Mouse (Mus musculus) cerebellum, adult 8-10 months (tissue): Measurements from ENCODE around the gene Mcub.

Experiments used
- DNase-seq: peaks from one replicate; pipeline ENCODE4 v3.0.0; 2022

Gene Mcub

DNA sequence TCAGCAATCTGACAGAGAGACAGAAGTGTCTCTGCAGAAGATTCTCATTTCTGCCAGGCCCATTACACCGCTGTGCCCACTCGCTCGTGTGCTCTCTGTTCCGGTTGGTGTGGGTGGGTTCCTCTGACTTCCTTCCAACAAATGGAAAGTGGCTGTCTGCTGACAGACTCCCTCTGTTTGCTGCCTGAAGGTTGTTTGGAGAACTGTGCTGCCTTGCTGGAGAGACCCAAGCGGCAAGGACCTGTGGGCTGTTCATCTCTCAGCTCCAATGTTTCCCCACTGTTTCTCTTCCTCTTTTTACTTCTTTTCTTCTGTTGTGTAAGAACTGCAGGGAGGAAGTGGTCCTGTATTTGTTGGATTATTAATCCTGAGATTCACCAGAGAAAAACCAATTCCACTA, 21.6 kb downstream of the Mcub start:
- no peak for DNase-seq

DNA sequence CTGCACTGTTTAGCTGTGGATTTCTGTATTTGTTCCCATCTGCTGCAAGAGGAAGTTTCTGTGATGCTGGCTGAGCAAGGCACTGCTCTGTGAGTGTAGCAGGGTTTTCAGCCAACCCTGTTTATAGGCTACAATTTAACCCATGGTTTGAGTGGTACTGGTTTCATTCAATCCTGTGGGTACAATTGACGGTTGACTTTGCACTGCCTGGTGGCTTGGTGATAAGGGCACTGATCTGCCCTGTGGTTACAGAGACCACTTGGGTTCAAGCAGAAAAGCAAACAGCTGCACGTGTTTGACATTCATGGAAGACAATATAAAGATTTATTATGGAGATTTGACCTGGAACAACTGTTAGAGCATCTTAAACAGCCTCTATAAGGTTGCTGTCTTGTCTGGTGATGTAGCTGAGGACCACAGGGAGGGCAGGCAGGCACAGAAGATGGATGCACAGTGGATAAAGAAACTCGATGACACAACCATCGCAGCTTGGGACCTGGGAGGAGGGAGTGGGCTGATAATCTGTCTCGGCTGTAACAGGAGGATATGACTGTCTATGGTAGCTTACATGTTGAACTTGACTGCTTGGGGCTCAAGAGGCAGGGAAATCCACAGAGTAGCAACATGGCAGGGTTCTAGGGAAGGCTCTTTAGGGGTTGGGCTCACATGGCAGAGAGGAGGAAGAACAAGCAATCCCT, 23.6 kb downstream of the Mcub start:
- DNase-seq, result no peak

DNA sequence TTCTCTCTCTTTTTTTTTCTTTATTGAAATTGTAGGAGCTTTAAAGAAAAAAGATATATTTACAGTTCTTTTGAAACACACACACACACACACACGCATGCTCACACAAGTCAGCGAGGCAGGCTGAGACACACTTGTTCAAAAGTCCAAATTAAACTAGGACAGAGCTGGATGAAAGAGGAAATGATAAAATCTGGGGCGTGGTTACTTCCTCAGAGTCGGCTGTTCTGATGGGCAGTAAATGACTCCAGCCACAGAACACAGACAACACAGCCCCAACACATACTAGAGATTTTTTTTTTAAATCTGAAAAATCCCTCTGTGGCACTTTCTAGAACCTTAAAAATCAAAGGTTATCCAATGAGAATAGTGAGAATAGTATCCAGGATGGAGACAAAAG, 26.2 kb downstream of the Mcub start:
- no peak for DNase-seq

DNA sequence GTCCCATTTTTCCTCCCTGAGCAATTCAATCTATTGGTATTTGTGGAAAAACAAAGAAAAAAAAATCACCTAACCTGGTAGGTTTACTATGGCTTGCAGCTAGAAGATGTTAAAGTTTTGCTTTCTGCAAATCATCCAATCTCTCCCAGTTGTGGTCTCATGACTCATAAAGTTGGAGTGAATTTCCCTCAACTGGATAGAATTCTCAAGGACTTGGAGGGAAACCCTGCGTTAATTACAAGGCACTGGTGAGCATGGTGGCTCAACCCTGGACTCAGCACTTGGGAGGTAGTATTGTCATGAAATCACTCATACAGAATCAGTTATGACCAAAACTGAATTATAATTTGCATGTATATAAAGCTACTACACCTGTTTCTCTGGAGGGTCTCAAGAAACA, 28.7 kb downstream of the Mcub start:
- DNase-seq, result no peak

DNA sequence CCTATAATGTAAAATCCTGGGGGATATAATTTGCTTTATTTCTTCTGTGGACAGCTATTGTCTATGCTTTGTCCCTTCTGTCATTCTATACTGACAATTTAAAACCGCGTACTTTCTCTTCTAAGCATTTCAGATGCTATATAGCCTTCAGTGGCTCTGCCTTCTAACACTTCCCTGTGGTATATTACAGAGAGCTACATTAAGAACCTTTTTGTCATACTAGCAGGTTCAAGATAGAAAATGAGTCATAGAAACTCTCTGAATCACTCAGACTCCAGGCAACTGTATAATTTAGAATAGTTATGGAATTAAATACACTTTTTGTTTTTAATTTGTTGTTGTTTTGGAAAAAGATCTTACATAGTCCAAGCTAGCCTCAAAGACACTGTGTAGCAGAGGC, 29.2 kb downstream of the Mcub start:
- DNase-seq, result no peak

DNA sequence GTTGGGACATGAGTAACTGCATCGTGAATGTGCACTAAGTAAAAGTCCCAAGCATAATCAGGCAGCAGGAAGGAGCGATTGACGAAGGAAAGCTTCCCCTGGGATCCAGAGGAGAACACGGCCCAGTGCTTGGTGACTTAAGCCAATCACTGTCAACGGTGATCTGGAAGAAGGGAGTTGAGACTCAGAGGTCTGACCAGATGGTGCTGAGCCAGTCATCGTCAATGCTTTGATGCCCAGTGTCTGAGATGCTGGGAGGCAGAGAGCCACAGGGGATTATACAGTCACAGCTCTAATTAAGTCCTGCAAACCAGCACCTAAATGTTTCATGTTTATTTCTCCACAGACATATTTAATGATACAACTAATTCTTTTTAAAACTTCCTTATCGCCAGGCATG, 30.9 kb downstream of the Mcub start:
- no peak for DNase-seq

DNA sequence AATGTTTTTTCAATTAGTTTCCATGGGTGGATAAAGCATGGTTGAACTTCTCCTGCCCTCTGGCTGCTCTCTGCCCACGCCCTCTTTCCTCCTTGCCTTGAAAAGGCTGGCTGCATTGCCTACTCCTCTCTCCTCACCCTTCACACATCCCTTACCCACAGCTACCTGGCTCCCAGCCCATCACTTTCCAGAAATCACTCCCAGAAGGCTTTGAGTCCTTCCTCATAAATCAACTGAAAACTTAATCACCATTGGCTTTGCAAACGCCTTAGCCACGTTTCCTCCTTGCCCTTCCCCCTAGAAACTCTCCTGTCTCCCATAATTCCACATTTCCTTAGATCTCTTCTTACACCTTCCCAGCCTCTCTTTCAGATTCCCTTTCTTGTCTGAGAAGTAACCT, 32.2 kb downstream of the Mcub start:
- no peak for DNase-seq

DNA sequence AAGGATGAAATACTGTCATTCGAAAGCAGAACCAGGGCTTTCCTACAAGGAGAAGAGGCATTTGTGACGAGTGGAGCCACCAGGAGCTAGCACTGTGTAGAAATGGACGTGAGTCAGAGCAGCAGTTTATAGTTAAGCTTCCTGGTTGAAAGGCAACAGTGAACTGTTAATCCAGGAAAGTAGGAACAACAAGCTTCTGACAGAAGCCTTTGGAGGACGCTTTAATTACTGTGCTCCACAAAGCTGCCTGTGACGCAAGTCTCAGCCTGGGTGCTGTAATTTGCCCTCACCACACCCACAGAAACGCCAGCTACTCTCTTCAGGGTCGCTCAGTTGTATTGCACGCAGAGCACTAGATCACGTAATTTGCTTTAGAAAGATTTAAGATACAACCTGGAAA, 33.4 kb downstream of the Mcub start:
- DNase-seq, result no peak

DNA sequence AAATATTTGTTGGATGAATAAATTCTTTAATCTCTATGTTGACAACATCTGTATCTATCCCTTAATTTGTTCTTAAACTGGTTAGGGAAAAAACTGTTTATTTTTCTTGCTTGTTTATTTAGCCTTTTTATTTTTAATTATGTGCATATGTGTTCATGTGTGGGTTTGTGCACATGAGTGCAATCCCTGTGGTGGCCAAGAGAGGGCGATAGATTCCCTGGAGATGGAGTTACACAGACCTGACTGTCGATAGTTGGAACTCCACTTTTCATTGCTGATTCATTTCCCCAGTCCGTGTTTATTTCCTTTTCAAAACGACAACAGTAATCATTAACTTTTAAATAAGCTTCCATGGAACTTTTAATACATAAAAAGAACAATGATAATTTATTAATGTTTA, 37.6 kb downstream of the Mcub start:
- no peak for DNase-seq

DNA sequence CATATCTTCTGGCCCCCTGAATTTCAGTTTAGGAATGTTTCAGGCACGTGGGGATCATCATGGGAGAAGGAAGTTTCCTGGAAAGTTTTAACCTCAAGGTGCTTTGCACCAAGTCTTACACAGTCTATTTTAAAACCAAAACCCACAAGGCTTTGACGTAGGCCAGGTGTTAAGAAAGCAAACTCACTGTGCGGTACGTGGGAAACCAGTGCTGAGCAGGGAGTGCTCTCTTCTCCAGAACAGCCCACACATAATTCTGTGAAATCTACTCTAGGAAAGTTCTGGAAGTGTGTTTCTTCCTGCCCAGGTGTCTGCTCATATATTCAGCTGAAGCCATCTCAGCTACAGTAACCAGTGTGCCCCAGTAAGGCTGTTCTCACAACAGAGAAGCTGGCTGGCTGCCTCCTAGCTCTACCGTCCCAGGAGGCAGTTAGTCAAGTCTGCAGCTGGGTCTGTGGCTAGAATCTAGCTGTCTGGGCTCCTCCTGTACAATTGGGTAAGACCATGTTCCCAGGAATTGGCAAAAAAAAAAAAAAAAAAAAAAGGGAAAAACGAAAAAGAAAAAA, 39.7 kb downstream of the Mcub start:
- no peak for DNase-seq

DNA sequence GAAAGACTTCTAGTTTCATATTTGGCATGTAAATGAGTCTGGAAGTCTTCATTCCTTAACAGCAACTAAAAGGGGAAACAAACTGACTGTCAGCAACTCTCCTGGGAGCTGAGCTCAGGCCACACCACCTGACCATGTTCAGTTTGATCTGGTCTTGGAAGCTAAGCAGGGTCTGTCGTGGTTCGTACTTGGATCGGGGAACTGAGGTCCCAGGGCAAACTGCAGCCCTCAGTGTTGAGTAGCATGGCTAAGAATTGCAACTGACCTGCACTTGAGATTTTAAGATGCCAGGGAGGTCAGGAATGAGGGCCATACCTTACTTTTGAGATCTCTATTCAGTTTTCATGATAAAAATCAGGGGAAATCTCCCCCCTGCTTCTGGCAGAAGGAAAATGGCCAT, 44.1 kb downstream of the Mcub start:
- no peak for DNase-seq

DNA sequence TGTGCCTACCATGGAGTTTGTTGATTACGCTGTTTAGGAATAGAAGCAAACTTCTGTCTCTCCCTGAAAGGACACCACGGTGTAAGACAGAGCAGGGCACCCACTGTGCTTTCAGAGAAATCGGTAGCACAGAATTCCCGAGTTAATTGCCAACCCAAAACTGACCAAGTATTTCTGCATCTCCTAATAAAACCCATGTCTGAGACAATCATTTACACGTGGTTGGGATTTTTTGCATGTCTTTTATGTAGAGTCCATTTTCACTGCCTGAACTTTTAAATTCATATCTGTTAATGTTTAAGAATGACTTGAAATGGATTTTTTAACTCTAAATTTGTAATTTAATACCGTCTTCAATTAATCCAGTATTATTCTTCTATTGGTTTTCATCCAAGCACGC, 46.4 kb downstream of the Mcub start:
- no peak for DNase-seq

DNA sequence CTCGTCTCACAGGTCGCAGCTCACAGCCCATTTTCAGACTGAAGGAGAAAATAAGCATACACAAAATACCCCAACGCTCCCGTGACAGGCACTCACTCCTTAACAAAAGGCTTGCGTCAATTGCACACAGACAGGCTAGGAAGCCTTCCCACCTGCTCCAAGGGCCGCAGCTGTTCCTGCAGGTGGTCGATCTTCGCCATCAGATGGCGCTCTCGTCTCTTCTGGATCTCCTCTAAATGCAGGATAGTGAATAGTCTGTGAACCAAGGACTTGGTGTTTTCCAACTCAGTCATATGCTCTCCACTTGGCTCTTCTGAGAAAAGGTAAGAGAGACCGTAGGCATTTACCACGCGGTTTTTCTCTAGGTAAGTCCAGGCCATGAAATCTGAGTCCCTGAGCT, 51.6 kb downstream of the Mcub start:
- peak; percentile 25 for DNase-seq

DNA sequence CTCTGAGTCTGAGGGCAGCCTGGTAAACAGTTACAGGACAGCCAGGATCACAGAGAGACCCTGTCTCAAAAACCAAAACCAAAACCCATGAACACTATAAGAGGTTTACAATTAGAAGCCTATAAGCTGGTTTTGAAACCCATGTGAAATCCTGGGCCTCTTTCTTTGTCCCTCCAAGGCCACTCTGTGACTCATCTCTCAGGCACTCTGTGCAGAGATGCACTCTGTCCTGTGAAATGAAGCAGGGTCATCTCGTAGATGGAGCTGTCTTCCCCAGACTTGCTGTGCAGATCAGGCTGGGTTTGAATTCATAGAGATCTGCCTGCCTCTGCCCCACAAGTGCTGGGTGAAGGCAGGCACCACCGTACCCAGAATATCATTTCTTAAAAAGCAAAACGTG, 52.6 kb downstream of the Mcub start:
- no peak for DNase-seq

DNA sequence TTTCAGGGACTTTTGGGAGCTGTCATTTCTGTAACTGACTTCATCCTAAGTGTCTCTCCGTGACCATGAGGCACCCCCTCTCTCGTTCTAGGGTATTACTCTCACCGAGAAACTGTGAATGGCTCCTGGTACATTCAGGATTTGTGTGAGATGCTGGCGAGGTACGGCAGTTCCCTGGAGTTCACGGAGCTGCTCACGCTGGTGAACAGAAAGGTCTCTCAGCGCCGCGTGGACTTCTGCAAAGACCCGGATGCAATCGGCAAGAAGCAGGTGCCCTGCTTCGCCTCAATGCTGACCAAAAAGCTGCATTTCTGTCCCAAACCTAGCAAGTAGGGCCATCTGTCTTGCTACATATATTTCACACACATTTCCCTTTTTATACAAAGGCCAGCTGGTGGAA, 56.8 kb downstream of the Mcub start:
- no peak for DNase-seq

DNA sequence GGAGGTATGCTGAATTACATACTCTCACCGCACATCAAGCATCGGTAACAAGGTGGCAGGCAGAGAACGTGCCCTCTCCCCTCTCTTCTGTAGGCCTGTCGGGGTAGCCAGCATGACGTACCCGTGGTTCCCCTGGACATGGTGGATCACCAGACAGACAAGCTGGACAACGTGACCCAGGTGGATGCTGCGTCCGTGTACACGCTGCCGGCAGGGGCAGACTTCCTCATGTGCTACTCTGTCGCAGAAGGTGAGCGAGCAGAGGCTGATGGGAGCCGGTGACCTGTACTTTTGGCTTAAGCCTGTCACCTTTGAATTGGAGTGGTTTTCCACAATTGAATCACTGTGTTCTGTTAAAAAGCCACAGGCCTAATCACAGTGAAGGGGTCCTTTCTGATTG, 58.0 kb downstream of the Mcub start:
- no peak for DNase-seq

DNA sequence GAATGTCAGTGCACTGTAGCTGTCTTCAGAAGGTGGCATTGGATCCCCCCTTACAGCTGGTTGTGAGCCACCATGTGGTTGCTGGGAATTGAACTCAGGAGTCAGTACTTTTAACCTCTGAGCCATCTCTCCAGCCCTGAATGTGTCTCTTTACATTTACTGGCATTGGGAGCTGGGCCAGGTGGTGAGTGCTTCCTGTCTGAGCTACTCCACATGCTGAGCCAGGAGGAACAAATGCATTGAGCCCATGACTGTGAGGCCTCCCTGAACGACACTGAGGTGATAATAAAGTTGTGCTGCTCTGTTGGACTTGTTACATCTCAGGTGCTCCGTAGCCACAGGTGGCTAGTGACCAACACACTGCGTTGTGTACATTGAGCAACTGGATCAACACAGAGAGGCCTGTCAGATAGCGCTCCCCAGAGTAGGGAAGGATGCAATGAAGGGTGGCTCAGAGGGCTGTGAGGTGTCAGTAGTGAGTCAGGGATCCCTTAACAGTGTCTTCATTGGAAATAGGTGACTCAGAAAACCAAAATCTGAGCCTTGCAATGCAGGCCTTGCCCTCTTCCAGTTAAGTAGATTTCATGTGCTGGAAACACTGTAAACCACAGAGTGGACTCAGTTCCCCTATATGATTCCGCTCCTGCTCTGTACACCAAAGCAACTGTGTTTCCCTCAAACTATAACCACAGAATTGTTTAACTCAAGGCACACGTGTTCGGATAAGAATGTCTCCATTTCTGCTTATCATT, 65.4 kb downstream of the Mcub start:
- no peak for DNase-seq

DNA sequence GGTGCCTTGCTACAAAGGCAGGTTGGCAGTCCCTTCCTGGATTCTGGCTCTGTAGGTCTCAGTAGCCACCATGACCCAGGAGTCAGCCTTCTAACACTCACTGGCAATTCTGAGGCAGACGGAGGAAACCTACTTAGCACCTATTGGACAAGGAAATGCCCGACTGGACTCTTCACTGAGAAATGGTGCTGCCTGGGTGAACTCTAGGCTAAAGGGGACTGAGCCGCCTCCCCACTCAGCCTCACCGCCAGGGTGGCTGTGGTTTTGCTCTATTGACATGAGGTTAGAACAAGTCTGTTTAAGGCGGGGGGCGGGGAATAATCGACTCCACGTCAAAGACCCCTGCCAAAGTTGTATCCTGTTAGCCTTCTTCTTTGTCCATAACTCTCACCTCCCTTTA, 66.1 kb downstream of the Mcub start:
- no peak for DNase-seq

DNA sequence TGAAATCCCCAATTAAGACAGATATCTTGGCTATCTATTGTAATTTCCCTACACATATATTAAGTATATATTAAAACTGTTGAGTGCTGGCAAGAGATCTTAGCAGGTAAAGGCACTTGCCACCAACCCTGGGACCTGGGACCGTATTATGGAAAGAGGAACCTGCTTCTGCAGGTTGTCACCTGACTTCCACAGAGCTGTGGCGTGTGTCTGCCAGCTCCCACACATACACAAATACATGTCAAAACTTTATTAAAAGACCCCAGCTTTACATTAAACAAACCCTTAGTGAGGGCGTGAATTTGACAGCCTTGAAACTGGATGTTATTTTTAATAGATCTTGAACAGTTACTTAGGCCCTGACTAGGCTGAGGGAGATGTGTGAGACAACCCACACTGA, 66.6 kb downstream of the Mcub start:
- no peak for DNase-seq

DNA sequence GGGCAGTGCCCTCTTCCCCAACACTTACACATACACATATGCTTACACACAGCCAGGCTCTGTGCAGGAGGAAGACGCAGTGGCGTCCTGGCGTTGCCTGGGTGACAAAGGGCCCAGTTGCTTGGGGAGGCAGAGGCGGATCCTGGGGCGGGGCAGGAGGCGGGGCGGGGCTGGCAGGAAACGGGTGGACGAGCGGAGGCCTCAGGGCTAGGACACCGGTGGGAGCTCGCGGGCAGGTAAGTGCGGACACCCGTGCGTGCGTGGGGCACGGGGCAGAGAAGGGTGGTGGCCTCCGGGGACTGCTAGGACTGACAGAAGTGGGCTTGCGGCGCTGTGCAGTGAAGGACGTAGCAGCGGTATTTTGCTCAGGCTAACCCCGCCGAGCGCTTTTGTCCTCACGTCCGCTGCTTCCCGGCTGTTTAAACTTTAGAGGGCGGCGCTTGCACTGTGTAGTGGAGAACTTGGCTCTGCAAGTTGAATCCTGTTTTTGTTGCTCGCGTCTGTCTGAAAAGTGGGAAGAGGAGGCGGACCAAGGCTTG, 68.7 kb downstream of the Mcub start, which contains the start of gene Casp6:
Gene Casp6, plus strand, starts transcription at position 155 of the 539 bp plus-strand sequence.
- DNase-seq, result peak; percentile 21

DNA sequence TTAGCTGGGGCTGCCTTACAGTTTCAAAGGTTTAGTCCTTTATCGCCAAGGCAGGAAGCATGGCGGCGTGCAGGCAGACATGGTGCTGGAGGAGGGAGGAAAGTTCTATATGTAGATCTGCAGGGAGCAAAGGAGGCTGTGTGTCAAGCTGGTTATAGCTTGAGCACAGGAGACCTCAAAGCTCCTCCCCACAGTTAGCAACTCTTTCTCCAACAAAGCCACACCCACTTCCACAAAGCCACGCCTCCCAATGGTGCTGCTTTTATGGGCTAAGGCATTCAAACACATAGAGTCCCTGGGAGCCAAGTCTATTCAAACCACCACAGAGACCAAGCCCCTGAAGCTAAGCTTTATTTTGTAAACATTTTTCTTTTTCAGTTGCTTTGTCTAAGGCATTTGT, 71.1 kb downstream of the Mcub start:
- DNase-seq, result no peak

DNA sequence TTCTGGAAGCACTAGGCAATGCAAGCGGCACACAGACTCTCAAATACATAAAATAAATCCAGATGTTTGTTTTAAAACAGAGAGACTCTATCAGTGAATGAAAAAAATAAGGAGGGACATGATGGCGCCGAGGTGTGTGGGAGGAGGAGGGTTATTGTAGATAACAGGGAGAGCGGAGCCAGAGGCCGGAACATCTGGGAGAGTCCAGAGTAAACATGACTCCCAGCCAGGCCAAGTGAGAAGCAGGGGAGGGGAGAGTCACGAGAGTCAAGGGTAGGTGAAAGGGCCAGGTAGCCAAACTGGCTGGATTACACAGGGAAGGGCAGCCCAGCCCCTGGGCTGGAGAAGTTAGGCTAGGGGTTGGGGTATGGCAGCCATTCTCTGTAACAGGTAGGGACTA, 73.4 kb downstream of the Mcub start:
- no peak for DNase-seq

DNA sequence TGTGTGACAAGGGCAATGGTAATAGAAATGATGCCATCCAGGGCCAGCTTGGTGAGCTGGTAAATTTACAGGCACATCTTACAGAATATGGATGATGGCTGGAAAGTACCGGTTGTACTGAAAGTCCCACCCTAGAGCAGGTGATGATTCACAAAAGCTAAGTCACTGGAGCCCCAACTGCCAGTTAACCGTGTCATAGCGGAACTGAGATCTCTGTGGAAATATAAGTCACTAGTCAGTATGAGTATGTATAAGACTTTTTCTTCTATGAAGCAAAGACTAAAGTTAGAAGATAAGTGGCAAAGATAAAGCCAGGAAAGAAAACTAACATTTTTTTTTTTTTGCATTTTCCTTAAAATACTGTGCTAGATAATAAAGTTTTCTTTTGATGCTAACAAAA, 76.9 kb downstream of the Mcub start:
- no peak for DNase-seq

DNA sequence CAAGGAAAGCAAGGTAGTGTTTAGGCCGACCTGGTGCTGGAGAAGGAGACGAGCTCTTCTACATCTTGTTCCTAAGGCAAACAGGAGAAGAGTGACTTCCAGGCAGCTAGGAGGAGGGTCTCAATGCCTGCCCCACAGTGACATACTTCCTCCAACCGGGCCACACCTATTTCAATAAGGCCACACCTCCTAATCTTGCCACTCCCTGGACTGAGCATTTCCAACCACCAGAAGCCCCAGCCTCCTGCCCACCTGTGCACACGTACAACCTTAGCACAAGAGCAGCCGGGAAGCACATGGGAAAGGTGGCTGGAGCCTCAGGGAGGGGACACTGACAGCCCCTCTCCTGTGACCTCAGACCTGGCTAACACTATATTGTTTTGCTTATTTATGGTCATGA, 78.0 kb downstream of the Mcub start:
- no peak for DNase-seq
